Mouse (Mus musculus) cerebellum, adult 2 months (tissue): Measurements from ENCODE around the gene Nacc1.

Source experiments
- CTCF ChIP-seq: fragments of 200-500 bp; IDR thresholded peaks from 2 replicates; pipeline ENCODE4 v1.5.1; 2011; ENCODE audit warnings: low read depth, mild to moderate bottlenecking, control low read depth, low read length, moderate library complexity, borderline replicate concordance; ENCODE audit not compliant: insufficient read depth
- POLR2A ChIP-seq: fragments of 200-500 bp; IDR thresholded peaks from 2 replicates; pipeline ENCODE4 v1.6.1; 2011; ENCODE audit warnings: low read length, control low read depth, borderline replicate concordance; ENCODE audit not compliant: insufficient read depth

GRCm38 (mm10) chr8:84711933-84712758, 24.5 kb upstream of the Nacc1 start:
- no peak for TF ChIP-seq CTCF
- TF ChIP-seq POLR2A, result no peak
